21 mouse cellular contexts compared by ENCODE assay signal in genomic region chr7:137492307-137492973, GRCm38 (mm10). TPM values are rescaled to one million over a fixed set of nuclear protein-coding genes. Genes with fewer than 3 reads are reported as not detected.
DNase-seq lines count a peak whose midpoint lies in the region; ATAC-seq and TF ChIP-seq lines count a peak whose summit lies in the region.
"Had no signal": no experiment of that assay in that cellular context is flagged by ENCODE, and none has a peak within 500 bp of the region (broad histone marks: within the 10 kb centered on the region; RNA-seq: fewer than 3 reads in every experiment).

No protein-coding gene starts in this region.

- no peak for DNase-seq in layer of hippocampus, postnatal 14 days (ENCODE audit: low spot score in 2 of 2)
- DNase-seq in left cerebral cortex, adult 2 months (ENCODE audit: extremely low spot score in 1 of 2, low spot score in 2 of 2) = no peak
- DNase-seq in embryo, embryonic 10 days (ENCODE audit: low spot score) = no peak
- DNase-seq: adrenal gland, postnatal 10 days; cerebellum, adult 11 months; cerebellum, adult 8-10 months; cerebellum, postnatal 25 days; forebrain, postnatal 0 days; gastrocnemius, postnatal 36 days; heart, adult 18-20 months; heart, postnatal 10 days had no signal

- intact Hi-C loops in left cerebral cortex, adult 2 months (cut with DNase I) = no loop called here

- H3K9ac ChIP-seq in intestine, embryonic 16.5 days (ENCODE audit: low read depth, low read length) = no peak overlapping the region
- H3K9ac ChIP-seq in intestine, embryonic 15.5 days = no peak overlapping the region
- H3K9ac ChIP-seq in stomach, embryonic 16.5 days (ENCODE audit: low read length) = no peak overlapping the region
- H3K9ac ChIP-seq: forebrain, embryonic 13.5 days; forebrain, postnatal 0 days; hindbrain, embryonic 14.5 days had no signal

- H3K4me2 ChIP-seq in intestine, embryonic 16.5 days (ENCODE audit: low read depth, low read length) = no peak overlapping the region
- no peak overlapping the region for H3K4me2 ChIP-seq in intestine, embryonic 15.5 days (replicated peaks)
- no peak overlapping the region for H3K4me2 ChIP-seq in stomach, embryonic 16.5 days (ENCODE audit: low read depth, low read length)
- H3K4me2 ChIP-seq: forebrain, embryonic 13.5 days; hindbrain, embryonic 14.5 days had no signal

- H3K9me3 ChIP-seq in intestine, embryonic 16.5 days (ENCODE audit: control insufficient read depth, low read length) = no peaks in the 10 kb centered on the region
- H3K9me3 ChIP-seq in intestine, embryonic 15.5 days = no peaks in the 10 kb centered on the region
- no peaks in the 10 kb centered on the region for H3K9me3 ChIP-seq in stomach, embryonic 16.5 days (replicated peaks; ENCODE audit: control insufficient read depth, low read length)
- H3K9me3 ChIP-seq: embryonic facial prominence, embryonic 10.5 days; forebrain, embryonic 13.5 days; heart, embryonic 10.5 days; hindbrain, embryonic 10.5 days had no signal

- TF ChIP-seq CTCF in left cerebral cortex, adult 2 months (IDR thresholded peaks at IDR 0.05) = no peak

- H3K27ac ChIP-seq in intestine, embryonic 16.5 days (ENCODE audit: low read length) = no peak overlapping the region
- no peak overlapping the region for H3K27ac ChIP-seq in intestine, embryonic 15.5 days
- peak overlapping the region; percentile 11; the same call in 1 of the 2 replicates for H3K27ac ChIP-seq in stomach, embryonic 16.5 days (ENCODE audit: low read length)
- H3K27ac ChIP-seq in left cerebral cortex, adult 2 months = no peak overlapping the region
- H3K27ac ChIP-seq: embryonic facial prominence, embryonic 10.5 days; forebrain, embryonic 13.5 days; heart, embryonic 10.5 days; hindbrain, embryonic 10.5 days; hindbrain, embryonic 14.5 days had no signal

- H3K4me1 ChIP-seq in intestine, embryonic 16.5 days (ENCODE audit: control insufficient read depth, insufficient read depth, low read length) = no peaks in the 10 kb centered on the region
- H3K4me1 ChIP-seq in intestine, embryonic 15.5 days (replicated peaks) = no peaks in the 10 kb centered on the region
- no peaks in the 10 kb centered on the region for H3K4me1 ChIP-seq in stomach, embryonic 16.5 days (ENCODE audit: control insufficient read depth, insufficient read depth, low read length)
- H3K4me1 ChIP-seq: forebrain, embryonic 13.5 days; heart, embryonic 10.5 days had no signal

- peak; percentile 77; the same call in 1 of the 2 replicates for ATAC-seq in intestine, embryonic 16.5 days
- no peak for ATAC-seq in intestine, embryonic 15.5 days
- peak; percentile 69 for ATAC-seq in granulocyte monocyte progenitor cell, adult 5-6 weeks (replicated peaks; ENCODE audit: poor library complexity, severe bottlenecking)
- peak; percentile 76 for ATAC-seq in megakaryocyte, adult 5-6 weeks (ENCODE audit: poor library complexity, severe bottlenecking)
- ATAC-seq in stomach, embryonic 16.5 days (ENCODE audit: insufficient read depth, low FRiP score) = peak; percentile 77
- ATAC-seq: forebrain, embryonic 13.5 days; forebrain, postnatal 0 days had no signal

- no peak overlapping the region for H3K4me3 ChIP-seq in intestine, embryonic 16.5 days (ENCODE audit: low read length)
- no peak overlapping the region for H3K4me3 ChIP-seq in intestine, embryonic 15.5 days (replicated peaks)
- H3K4me3 ChIP-seq in stomach, embryonic 16.5 days (replicated peaks; ENCODE audit: low read length) = no peak overlapping the region
- no peak overlapping the region for H3K4me3 ChIP-seq in left cerebral cortex, adult 2 months
- H3K4me3 ChIP-seq: embryonic facial prominence, embryonic 10.5 days; forebrain, embryonic 13.5 days; heart, embryonic 10.5 days; hindbrain, embryonic 10.5 days had no signal

- WGBS in intestine, embryonic 16.5 days = 78% methylated on average over 8 of the region's 8 CpGs
- 76% methylated on average over 8 of the region's 8 CpGs for WGBS in intestine, embryonic 15.5 days
- WGBS in stomach, embryonic 16.5 days = 67% methylated on average over 8 of the region's 8 CpGs

- H3K27me3 ChIP-seq in intestine, embryonic 16.5 days (replicated peaks; ENCODE audit: control insufficient read depth, insufficient read depth, low read length) = no peaks in the 10 kb centered on the region
- no peaks in the 10 kb centered on the region for H3K27me3 ChIP-seq in intestine, embryonic 15.5 days (replicated peaks)
- no peaks in the 10 kb centered on the region for H3K27me3 ChIP-seq in stomach, embryonic 16.5 days (ENCODE audit: control insufficient read depth, insufficient read depth, low read length)
- H3K27me3 ChIP-seq: forebrain, embryonic 13.5 days had no signal

- H3K36me3 ChIP-seq in intestine, embryonic 16.5 days (ENCODE audit: control insufficient read depth, insufficient read depth, low read length) = no peaks in the 10 kb centered on the region
- no peaks in the 10 kb centered on the region for H3K36me3 ChIP-seq in intestine, embryonic 15.5 days
- no peaks in the 10 kb centered on the region for H3K36me3 ChIP-seq in stomach, embryonic 16.5 days (ENCODE audit: control insufficient read depth, insufficient read depth, low read length)
- H3K36me3 ChIP-seq: embryonic facial prominence, embryonic 10.5 days; heart, embryonic 10.5 days; hindbrain, embryonic 10.5 days had no signal

RNA-seq across cellular contexts. Expression of gene Glrx3, which starts 55.0 kb away (rescaled TPM):
- polyA plus RNA-seq in intestine, embryonic 16.5 days (2015; fragmentation: Nextera tagmentation; extraction: Ambion mirVana) = 203 and 218 TPM in 2 replicates
- 219 and 237 TPM in 2 replicates for polyA plus RNA-seq in intestine, embryonic 15.5 days (2015; fragmentation: Nextera tagmentation; extraction: Ambion mirVana)
- 116 and 124 TPM in 2 replicates for total RNA-seq in granulocyte monocyte progenitor cell, adult 5-6 weeks (2014; fragmentation: Nextera tagmentation)
- total RNA-seq in granulocyte monocyte progenitor cell, adult 5-6 weeks (2017) = 181 and 185 TPM in 2 replicates
- 68.7 and 69.5 TPM in 2 replicates for total RNA-seq in megakaryocyte, adult 5-6 weeks (2015)
- total RNA-seq in megakaryocyte, adult 5-6 weeks (2017) = 83.5 and 92.3 TPM in 2 replicates
- polyA plus RNA-seq in stomach, embryonic 16.5 days (2015; fragmentation: Nextera tagmentation; extraction: Ambion mirVana) = 196 and 218 TPM in 2 replicates
- total RNA-seq in layer of hippocampus, postnatal 14 days (2021) = 100 to 1,000 TPM; 127 to 132 TPM
- 10 to 100 TPM; 97.6 to 99.2 TPM for total RNA-seq in left cerebral cortex, adult 2 months (2021)
